Mouse (Mus musculus) liver, embryonic 14 days (tissue): ENCODE results near the gene Hpgds. TPM values are rescaled to one million over a fixed set of nuclear protein-coding genes. Genes with fewer than 3 reads are reported as not detected.

Source experiments
- polyA plus RNA-seq: library from polyadenylated mRNA; depleted of rRNA; stranded (reverse); fragments of >200 nt; gene quantifications from 2 replicates; pipeline ENCODE4 v1.2.3, GENCODE M21; 2012; rRNA removed

Hpgds gene
- 2.0 and 2.3 TPM in 2 replicates for polyA plus RNA-seq

GRCm38 (mm10) chr6:65144621-65145205, at the start of gene Hpgds:
Gene Hpgds, minus strand, starts transcription at chr6:65144908.

Other genes starting within 250 kb of the Hpgds start
- gene Smarcad1, start 102.3 kb downstream of the Hpgds start, polyA plus RNA-seq, result 16.9 and 17.3 TPM in 2 replicates
- not detected in 2 replicates for gene C130060K24Rik, start 236.2 kb upstream of the Hpgds start, polyA plus RNA-seq